Mouse (Mus musculus) hindbrain, embryonic 11.5 days (tissue): ENCODE results near the gene Gpr37l1. TPM values are rescaled to one million over a fixed set of nuclear protein-coding genes. Genes with fewer than 3 reads are reported as not detected.

Source experiments
- ATAC-seq: fragments of 200-750 bp; cut with Nextera tagmentation; 2 replicates; pipeline ENCODE4 v1.8.0; 2017; ENCODE audit warnings: mild to moderate bottlenecking, moderate TSS enrichment, moderate library complexity; ENCODE audit not compliant: low FRiP score
- DNase-seq: peaks from one replicate; pipeline ENCODE4 v3.0.0-alpha.2; 2015; ENCODE audit warnings: low spot score
- H3K27ac ChIP-seq: fragments of 300-500 bp; sonication (generic); 2 replicates; pipeline ENCODE4 v1.5.1; 2014; ENCODE audit warnings: mild to moderate bottlenecking, low read depth, low read length
- H3K27me3 ChIP-seq: fragments of 300-500 bp; sonication (generic); 2 replicates; pipeline ENCODE4 v1.6.1; 2014; ENCODE audit warnings: mild to moderate bottlenecking, low read length, moderate library complexity, mixed read lengths; ENCODE audit not compliant: control insufficient read depth, insufficient read depth
- H3K36me3 ChIP-seq: fragments of 300-500 bp; sonication (generic); 2 replicates; pipeline ENCODE4 v1.6.1; 2014; ENCODE audit warnings: mild to moderate bottlenecking, low read length, moderate library complexity, mixed read lengths; ENCODE audit not compliant: control insufficient read depth, insufficient read depth
- H3K4me1 ChIP-seq: fragments of 300-500 bp; sonication (generic); replicated peaks from 2 replicates; pipeline ENCODE4 v1.6.1; 2014; ENCODE audit warnings: low read length, mixed read lengths; ENCODE audit not compliant: control insufficient read depth, insufficient read depth
- H3K4me2 ChIP-seq: fragments of 300-500 bp; sonication (generic); replicated peaks from 2 replicates; pipeline ENCODE4 v1.6.1; 2014; ENCODE audit warnings: mild to moderate bottlenecking, low read depth, low read length
- H3K4me3 ChIP-seq: fragments of 300-500 bp; sonication (generic); 2 replicates; pipeline ENCODE4 v1.5.1; 2014; ENCODE audit warnings: low read depth, low read length
- H3K9ac ChIP-seq: fragments of 300-500 bp; sonication (generic); 2 replicates; pipeline ENCODE4 v1.6.1; 2014; ENCODE audit warnings: low read depth, low read length
- H3K9me3 ChIP-seq: fragments of 300-500 bp; sonication (generic); 2 replicates; pipeline ENCODE4 v1.6.1; 2016; ENCODE audit warnings: low read length; ENCODE audit not compliant: control insufficient read depth
- WGBS: fragments of 180-500 bp; shearing (Covaris S2); extraction: QIAGEN DNeasy Blood & Tissue Kit; methylation state at CpG from one replicate; pipeline ENCODE4 v1.1.7; 2014; 5-methylcytosine and 5-hydroxymethylcytosine counted together
- polyA plus RNA-seq: library from polyadenylated mRNA; unstranded; fragments of >200 nt; fragmentation: Nextera tagmentation; extraction: Ambion mirVana; gene quantifications from 2 replicates; pipeline ENCODE4 v1.2.1, GENCODE M21; 2014

Gpr37l1 gene
- polyA plus RNA-seq, 1 experiment from 2014 or later: not detected

DNA sequence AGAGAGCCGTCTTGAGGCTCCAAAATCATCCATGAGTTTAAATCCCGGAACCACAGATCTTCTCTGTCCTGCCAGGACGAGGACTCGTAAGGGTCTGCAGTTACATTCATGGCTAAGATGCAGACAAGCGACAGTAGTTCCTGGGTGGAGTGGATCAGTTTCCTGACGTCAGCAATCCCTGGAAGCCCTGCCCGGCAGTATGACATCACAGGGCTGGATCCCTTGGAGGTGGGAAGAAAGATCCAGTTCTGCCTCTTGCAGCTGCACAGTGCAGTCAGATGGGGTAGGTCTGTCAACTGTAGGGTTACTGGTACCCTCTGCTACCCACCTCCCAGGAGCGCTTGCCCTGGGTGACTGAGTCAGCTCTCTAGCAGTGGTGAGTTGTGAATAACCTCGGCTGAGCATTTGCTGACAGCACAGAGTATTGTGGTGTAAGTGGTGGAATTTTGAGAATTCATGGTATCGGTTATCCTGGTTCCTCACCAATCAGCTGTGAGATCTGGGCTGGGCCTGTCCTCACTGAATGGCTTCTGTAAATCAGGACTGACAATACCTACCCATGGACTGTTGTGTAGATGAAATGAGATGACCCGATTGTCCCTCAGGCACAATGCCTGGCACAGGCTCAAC is 16.6 kb upstream of the Gpr37l1 start:
- H3K36me3 ChIP-seq: no peaks in the 10 kb centered on the region
- H3K4me1 ChIP-seq: no peaks in the 10 kb centered on the region
- H3K9me3 ChIP-seq: no peaks in the 10 kb centered on the region
- H3K4me3 ChIP-seq: no peak overlapping the region
- H3K27me3 ChIP-seq: no peaks in the 10 kb centered on the region
- no peak overlapping the region for H3K9ac ChIP-seq
- no peak overlapping the region for H3K27ac ChIP-seq
- WGBS: 78% methylated on average over 11 of the region's 11 CpGs
- ATAC-seq (no peak), DNase-seq (no peak)
- no peak overlapping the region for H3K4me2 ChIP-seq

DNA sequence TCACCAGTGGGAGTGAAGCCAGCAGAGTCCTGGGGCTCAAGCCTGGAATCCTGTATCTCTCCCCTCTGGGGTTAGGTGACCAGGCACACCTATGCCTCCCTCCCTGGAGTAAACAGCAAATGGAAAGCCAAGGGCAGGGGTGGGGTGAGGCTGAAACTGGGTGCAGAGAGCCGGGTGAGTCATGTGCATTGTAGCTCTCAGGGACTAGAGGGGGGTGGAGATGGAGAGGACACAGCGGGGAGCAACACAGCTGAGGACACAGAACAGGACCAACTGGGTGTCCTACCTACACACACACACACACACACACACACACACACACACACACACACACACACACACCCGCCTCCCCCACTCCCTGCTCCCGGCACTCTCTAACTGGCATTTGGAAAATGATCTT is 16.0 kb upstream of the Gpr37l1 start:
- Histone ChIP-seq H3K27ac (no peak overlapping the region), H3K4me3 (no peak overlapping the region), H3K4me1 (no peaks in the 10 kb centered on the region), H3K27me3 (no peaks in the 10 kb centered on the region), H3K4me2 (no peak overlapping the region), H3K9ac (no peak overlapping the region), H3K9me3 (no peaks in the 10 kb centered on the region), H3K36me3 (no peaks in the 10 kb centered on the region)
- WGBS: 72% methylated on average over 4 of the region's 4 CpGs
- no peak for ATAC-seq
- DNase-seq: no peak

DNA sequence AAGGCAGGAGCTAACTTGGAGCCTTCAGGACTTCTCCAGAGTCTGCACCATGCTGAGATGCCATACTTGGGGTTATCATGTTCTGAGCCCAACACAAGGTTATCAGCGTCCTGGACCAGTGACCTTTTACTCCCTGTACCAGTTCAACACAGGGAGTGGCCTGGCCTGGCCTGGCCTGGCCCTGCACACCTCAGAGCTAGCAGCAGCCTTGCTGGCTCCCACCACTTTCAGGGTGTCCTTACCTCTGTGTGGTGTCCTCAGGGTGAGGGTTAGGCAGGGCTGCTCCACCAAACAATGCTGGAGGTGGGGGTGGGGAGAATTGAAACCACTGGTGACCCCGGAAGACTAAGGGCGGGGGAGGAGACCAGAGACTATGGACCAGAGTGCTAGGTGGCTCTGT is 15.5 kb upstream of the Gpr37l1 start:
- no peak overlapping the region for H3K27ac ChIP-seq
- no peaks in the 10 kb centered on the region for H3K27me3 ChIP-seq
- no peak overlapping the region for H3K9ac ChIP-seq
- ATAC-seq: no peak
- DNase-seq: no peak
- H3K4me1 ChIP-seq: no peaks in the 10 kb centered on the region
- 75% methylated on average over 3 of the region's 3 CpGs for WGBS
- H3K4me3 ChIP-seq: no peak overlapping the region
- no peak overlapping the region for H3K4me2 ChIP-seq
- no peaks in the 10 kb centered on the region for H3K36me3 ChIP-seq
- H3K9me3 ChIP-seq: no peaks in the 10 kb centered on the region

DNA sequence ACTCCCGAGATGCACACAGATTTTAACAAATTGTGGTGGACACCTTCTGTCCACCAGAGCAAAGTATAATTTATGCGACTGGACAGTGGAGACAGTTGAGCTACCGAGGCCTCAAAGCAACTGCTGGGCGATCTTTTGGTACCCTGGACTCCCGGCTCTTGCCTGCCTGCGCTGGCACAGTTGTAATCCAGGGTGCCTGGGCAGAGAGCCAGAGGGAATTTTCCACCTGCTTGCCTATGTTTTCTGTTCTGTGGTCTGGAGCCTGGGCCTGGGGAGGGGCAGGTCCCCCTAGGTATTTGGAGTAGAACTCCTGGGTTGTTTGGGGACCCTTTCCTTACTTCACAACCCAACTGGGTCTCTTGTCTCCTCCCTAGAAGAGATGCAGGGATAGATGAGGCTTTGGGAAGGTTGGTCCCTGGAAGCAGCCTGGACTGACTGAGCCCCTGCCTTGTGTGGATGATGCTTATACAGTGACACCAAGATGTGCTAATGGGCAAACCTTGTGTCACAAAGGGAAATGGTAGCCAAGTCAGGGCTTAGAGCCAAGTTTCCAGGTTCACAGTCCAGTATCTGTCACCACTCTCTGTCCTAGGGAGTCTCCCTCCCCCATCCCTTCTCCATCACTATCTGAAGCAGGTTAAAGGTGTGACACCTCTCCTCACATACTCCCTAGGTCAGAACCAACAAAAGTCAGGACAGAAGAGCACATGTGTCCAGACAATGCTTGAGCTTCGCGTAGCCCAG is 14.6 kb upstream of the Gpr37l1 start:
- no peaks in the 10 kb centered on the region for H3K4me1 ChIP-seq
- 94% methylated on average over 8 of the region's 8 CpGs for WGBS
- no peak overlapping the region for H3K4me2 ChIP-seq
- H3K36me3 ChIP-seq: no peaks in the 10 kb centered on the region
- no peak overlapping the region for H3K4me3 ChIP-seq
- H3K9ac ChIP-seq: no peak overlapping the region
- no peak for ATAC-seq
- no peak for DNase-seq
- no peaks in the 10 kb centered on the region for H3K9me3 ChIP-seq
- no peak overlapping the region for H3K27ac ChIP-seq
- H3K27me3 ChIP-seq: no peaks in the 10 kb centered on the region

DNA sequence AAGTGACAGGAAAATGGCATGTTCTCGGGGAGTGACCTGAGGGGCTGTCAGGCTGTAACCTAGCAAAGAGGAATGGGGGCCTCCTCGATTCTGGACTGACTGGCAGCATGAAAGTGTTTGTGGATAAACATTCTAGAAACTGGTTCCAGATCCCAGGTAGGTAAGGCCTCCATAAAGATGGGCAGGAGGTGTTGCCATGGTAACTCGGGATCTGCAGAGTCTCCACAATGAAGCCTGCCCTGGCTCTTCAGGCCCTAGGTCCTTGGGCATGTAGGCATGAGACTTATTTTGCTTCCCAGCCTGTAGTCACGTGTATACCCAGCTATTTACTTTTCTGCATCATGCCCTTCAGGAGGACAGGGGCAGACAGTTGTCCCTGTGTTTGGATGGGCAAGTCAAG is 13.8 kb upstream of the Gpr37l1 start:
- ATAC-seq (no peak), DNase-seq (no peak)
- Histone ChIP-seq H3K9me3 (no peaks in the 10 kb centered on the region), H3K36me3 (no peaks in the 10 kb centered on the region), H3K4me3 (no peak overlapping the region), H3K4me2 (no peak overlapping the region), H3K27ac (no peak overlapping the region), H3K9ac (no peak overlapping the region), H3K27me3 (no peaks in the 10 kb centered on the region), H3K4me1 (no peaks in the 10 kb centered on the region)
- WGBS: 84% methylated on average over 4 of the region's 4 CpGs

DNA sequence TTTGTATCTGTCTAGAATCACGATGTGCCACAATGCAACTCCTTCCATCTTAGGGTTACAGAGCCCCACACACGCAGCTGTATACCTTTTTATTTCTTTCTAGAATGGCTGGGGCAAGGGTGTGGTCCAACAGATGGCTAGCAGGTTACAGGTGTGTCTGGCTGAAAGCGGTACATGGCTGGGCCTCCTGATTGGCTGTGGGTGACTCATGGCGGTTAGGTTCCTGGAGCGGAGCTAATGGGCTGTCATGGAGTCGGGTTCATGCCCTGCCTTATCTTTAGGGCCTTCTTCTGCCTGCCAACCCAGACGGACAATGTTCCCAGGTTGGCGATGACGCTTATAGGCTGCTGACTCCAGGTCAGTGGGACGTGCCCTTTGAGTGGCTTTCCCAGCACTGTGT is 13.3 kb upstream of the Gpr37l1 start:
- H3K27me3 ChIP-seq: no peaks in the 10 kb centered on the region
- DNase-seq (no peak), ATAC-seq (no peak)
- H3K9ac ChIP-seq: no peak overlapping the region
- H3K36me3 ChIP-seq: no peaks in the 10 kb centered on the region
- no peak overlapping the region for H3K4me3 ChIP-seq
- H3K27ac ChIP-seq: no peak overlapping the region
- WGBS: 86% methylated on average over 10 of the region's 10 CpGs
- no peaks in the 10 kb centered on the region for H3K9me3 ChIP-seq
- H3K4me2 ChIP-seq: no peak overlapping the region
- H3K4me1 ChIP-seq: no peaks in the 10 kb centered on the region

DNA sequence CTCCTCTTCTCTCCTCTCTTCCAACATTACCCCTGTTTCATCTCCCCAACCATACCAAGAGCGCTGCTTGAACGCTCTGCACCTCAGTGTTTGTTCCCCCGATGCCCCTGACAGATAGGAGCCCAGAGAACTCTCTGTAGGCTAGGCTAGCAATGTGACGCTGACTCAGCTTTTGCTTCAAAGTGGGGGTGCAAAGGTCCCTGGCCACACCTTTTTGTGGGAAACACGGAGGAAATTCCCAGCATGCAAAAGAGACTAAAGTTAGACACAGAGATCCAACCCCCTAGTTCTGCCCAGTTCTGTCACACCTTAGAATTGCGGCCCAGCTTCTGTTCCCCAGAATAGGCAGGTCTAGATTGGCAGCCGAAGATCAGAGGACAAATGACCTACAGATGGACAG is 11.4 kb upstream of the Gpr37l1 start:
- Histone ChIP-seq H3K36me3 (no peaks in the 10 kb centered on the region), H3K27ac (no peak overlapping the region), H3K9me3 (no peaks in the 10 kb centered on the region), H3K4me2 (no peak overlapping the region), H3K27me3 (no peaks in the 10 kb centered on the region), H3K9ac (no peak overlapping the region), H3K4me3 (no peak overlapping the region), H3K4me1 (no peaks in the 10 kb centered on the region)
- ATAC-seq (no peak), DNase-seq (no peak)
- WGBS: 89% methylated on average over 7 of the region's 7 CpGs

DNA sequence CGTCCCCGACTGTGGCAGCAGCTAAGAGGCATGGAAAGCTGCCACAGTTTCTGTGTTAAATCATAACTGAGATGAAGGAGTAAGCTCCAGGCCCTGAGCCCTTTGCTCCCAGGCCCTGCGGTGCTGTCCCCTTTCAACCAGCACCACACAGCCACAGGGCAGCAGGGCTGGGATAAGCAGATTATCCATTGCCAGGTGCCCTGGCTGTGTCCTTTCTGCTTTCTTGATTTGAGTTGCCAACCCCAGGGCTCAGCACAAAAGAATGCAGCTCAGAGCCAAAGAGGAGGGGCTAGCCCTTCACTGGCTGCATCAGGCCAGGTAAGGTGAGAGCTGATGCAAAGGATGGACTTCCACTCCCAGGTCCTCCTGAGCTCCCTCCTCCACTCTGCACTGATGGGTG is 10.2 kb upstream of the Gpr37l1 start:
- no peaks in the 10 kb centered on the region for H3K36me3 ChIP-seq
- no peak for DNase-seq
- no peak overlapping the region for H3K9ac ChIP-seq
- 88% methylated on average over 3 of the region's 3 CpGs for WGBS
- no peak overlapping the region for H3K4me2 ChIP-seq
- H3K9me3 ChIP-seq: no peaks in the 10 kb centered on the region
- H3K27ac ChIP-seq: no peak overlapping the region
- ATAC-seq: no peak
- no peaks in the 10 kb centered on the region for H3K27me3 ChIP-seq
- H3K4me3 ChIP-seq: no peak overlapping the region
- no peaks in the 10 kb centered on the region for H3K4me1 ChIP-seq

DNA sequence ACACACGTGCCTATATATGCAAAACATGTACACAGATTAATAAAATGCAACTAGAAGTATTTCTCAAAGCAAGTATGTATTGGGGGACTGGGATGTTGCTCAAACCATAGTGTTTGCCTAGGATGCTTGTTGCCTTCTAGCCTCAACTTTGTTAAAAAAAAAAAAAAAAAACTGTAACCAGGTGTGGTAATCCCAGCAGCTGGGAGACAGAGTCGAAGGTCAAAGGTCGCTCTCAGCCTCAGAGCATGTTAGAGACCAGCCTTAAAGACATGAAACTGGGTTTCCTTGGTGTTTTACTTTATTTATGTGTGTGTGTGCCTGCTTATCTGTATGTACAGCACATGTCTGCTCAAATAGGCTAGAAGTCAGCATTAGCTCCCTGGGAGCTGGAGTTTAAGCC is 7.7 kb upstream of the Gpr37l1 start:
- H3K36me3 ChIP-seq: no peaks in the 10 kb centered on the region
- H3K9ac ChIP-seq: no peak overlapping the region
- H3K4me3 ChIP-seq: no peak overlapping the region
- H3K4me2 ChIP-seq: no peak overlapping the region
- H3K4me1 ChIP-seq: no peaks in the 10 kb centered on the region
- DNase-seq: no peak
- 84% methylated on average over 3 of the region's 3 CpGs for WGBS
- no peaks in the 10 kb centered on the region for H3K27me3 ChIP-seq
- no peak for ATAC-seq
- H3K27ac ChIP-seq: no peak overlapping the region
- no peaks in the 10 kb centered on the region for H3K9me3 ChIP-seq
